Mouse (Mus musculus): ENCODE measurements around the gene Wtap.
"Not testable (repeated sequence)": the region's sequence is repeated elsewhere in the genome, so short reads cannot be mapped to it uniquely, and the experiment has no call there.

The Wtap gene

DNA sequence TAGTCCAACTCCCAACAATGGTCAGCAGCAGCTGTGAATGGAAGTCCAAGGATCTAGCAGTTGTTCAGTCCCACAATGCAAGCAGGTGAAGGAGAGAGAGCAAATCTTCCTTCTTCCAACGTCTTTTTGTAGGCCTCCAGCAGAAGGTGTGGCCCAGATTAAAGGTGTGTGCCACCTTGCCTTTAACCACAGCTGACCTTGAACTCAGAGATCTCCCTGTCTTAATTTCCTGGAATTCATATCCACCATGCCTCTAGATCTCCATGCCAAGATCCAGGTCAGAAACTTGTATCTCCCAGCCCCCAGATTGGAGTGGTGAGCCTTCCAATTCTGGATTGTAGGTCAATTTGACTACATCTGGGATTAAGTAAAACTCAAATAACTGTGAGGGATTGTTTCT lies at the start of gene Wtap:
TSS of gene Wtap (minus strand) at position 101 of the 400 bp plus-strand sequence.
- DNase-seq (ENCODE audit: low read depth, low spot score) = no peak

DNA sequence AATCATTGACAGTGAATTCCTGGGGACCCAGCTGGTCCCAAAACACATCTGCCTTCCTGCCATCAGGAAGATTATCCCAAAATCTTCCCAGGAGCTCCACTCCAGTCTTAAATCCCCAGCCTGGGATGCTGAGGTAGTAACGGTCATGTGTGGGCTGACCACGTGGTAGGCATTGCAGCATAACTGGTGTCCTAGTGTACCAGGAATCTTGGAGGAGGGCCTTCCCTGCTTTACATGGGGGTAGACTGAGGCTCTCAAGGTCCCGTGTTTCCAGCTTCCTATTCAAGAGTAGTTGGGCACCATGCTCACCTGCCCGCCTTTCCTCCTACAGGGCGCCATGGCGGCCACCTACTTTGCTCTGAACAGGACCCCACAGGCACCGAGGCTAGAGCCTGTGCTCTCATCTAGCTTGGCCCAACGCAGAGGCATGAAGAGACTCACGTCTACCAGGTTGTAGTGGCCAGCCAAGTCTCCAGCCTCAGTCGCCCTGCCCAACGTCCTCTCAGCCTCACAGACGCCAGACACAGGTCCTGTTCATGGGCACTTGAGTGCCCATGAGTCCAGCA lies 42.7 kb upstream of the Wtap start:
- not testable (repeated sequence) for DNase-seq (ENCODE audit: low read depth, low spot score)

DNA sequence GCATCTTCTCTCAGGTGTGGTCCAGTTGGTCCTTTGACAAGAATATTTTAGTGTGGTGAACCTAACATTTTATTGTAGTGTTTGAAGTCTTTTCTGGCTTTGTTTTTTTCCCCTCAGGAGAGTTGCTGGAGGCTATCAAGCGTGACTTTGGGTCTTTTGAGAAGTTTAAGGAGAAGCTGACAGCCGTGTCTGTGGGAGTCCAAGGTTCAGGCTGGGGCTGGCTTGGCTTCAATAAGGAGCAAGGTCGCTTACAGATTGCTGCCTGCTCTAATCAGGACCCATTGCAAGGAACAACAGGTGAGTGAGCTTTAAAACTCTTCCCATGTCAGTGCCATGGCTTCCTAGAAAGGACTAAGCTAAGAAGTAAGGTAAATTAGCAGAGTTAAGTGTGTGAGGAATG lies 19.3 kb upstream of the Wtap start:
- DNase-seq (ENCODE audit: low read depth, low spot score) = no peak

DNA sequence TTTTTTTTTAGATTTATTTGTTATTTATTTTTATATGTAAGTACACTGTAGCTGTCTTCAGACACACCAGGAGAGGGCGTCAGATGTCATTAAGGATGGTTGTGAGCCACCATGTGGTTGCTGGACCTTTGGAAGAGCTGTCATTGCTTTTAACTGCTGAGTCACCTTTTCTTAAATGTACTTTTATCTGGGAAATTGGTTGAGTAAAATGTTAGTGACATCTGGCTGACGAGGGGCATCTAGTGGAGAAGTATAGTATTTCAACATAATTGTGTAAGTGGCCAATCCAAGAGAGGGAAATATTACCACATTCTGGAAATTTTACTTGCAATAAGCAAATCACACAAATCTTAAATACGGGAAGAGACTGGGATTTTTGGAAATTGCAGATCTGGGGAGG lies 15.9 kb upstream of the Wtap start:
- no peak for DNase-seq (ENCODE audit: low read depth, low spot score)

DNA sequence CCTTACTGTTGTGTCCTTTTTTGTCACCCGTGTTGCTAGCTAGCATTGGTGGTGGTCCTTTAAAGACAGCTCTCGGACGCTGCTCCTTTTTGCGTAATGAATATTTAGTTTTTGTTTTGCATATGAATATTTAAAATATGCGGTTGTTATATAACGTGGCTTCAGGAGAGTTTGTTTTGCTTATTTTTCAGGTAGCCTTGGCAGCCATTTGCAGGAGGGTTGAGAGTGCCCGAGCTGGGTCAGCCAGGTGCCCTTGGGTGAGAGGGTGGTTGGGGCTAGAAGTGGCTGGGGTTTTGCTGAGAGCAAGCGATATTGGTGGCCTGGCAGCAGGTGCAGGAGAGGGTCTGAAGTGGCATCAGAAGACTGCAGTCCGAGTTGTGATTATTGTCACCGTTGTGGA lies 14.6 kb upstream of the Wtap start:
- no peak for DNase-seq (ENCODE audit: low read depth, low spot score)

DNA sequence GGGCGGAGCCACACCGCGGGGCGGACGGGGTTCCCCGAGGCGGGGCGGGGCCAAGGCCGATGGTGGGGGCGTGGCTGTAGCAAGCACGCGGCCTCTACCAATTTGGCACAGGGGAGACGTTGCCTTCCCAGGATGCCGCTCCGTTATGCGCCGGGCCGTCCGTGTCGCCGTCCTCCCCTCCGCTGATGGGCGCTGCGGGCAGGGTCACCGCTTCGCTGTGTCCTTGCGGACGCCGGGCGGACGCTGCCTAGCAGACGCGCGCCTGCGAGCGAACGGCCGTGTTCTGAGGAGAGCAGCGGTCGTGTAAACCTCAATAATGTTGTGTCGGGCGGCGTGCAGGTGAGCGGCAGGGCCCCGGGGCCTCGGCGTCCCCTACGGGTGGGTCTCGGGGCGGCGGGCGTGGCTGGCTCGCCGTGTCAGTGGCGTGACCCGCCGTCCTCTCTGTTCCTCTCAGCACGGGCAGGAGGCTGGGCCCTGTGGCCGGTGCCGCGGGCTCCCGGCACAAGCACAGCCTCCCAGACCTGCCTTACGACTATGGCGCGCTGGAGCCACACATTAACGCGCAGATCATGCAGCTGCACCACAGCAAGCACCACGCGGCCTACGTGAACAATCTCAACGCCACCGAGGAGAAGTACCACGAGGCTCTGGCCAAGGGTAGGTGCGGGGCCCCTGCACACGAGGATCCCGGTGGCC lies 13.9 kb upstream of the Wtap start:
- peak; percentile 83 for DNase-seq (ENCODE audit: low read depth, low spot score)

DNA sequence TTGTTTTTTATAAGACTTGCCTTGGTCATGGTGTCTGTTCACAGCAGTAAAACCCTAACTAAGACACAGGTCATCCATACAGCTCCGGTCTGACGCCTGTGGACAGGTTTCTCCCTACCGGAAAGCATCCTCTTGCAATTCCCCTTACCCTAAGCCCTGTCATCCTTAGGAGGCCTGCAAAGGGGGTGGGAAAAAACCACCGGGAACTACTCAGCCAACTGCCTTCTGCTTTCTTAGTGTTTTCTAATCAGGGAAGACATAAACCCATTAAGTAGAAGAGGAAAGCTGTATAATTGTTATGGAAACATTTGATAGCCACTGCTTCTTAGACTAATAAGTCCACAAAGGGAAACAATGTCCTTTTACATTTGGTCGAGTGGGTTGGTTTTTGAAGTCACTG lies 13.0 kb upstream of the Wtap start:
- no peak for DNase-seq (ENCODE audit: low read depth, low spot score)

DNA sequence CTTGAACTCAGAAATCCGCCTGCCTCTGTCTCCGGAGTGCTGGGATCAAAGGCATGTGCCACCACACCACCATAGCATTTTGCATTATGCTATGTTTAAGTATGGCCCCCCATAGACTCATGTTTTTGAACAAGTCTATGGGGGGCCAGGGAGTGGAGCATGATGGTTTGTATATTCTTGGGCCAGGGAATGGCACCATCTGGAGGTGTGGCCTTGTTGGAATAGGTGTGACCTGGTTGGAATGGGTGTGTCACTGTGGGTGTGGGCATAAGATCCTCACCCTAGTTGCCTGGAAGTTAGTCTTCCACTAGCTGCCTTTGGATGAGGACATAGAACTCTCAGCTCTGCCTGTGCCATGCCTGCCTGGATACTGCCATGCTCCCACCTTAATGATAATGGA lies 12.6 kb upstream of the Wtap start, which contains the start of gene Sod2:
TSS of gene Sod2 (plus strand) at position 301 of the 400 bp plus-strand sequence.
- not testable (repeated sequence) for DNase-seq (ENCODE audit: low read depth, low spot score)

DNA sequence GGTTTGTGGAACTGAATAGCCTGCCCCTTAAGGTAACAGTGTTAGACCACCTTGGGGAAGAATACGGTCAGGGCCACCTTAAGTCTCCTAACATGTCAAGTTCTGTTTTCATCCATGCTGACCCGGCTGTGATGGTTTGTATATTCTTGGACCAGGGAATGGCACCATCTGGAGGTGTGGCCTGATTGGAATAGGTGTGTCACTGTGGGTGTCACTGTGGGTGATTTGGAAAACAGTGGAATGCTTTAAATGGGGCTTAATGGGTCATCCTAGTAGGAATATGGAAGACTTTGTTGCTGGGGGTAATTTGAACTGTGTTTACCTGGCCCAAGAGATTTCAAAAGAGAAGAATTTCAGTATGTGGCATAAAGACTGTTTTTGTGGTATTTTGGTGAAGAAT lies 10.5 kb upstream of the Wtap start:
- DNase-seq (ENCODE audit: low read depth, low spot score) = not testable (repeated sequence)

DNA sequence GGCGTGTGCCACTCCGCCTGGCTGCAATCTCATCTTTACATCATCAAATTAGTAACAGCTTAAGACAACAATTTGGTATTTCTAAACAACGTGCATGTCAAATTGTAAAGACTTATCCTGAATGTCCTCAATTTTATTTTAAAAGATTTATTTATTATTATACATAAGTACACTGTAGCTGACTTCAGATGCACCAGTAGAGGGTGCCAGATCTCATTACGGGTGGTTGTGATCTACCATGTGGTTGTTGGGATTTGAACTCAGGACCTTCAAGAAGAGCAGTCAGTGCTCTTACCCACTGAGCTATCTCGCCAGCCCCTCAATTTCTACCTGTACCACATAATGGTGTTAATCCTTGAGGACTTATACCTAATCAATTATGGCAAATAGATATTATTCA lies 8.3 kb upstream of the Wtap start:
- DNase-seq (ENCODE audit: low read depth, low spot score) = not testable (repeated sequence)

DNA sequence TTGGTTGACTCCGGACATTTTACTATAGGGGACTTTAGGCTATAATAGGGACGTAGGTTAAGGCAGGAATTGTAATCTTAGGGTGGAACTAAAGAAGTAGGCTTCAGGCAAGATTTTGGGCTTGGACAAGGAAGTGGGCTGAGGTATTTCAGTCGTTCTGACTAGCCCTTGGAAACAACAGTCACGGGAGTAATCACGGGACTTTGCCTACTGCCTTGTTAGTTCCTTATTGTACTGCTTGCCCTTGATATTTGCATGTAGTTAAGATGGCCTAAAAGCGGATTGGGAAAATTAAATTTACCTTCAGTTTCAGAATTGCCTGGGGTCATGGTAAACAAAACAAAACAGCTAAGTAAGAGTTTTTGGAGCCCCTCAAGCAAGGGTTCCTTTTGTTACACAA lies 5.1 kb upstream of the Wtap start:
- no peak for DNase-seq (ENCODE audit: low read depth, low spot score)

DNA sequence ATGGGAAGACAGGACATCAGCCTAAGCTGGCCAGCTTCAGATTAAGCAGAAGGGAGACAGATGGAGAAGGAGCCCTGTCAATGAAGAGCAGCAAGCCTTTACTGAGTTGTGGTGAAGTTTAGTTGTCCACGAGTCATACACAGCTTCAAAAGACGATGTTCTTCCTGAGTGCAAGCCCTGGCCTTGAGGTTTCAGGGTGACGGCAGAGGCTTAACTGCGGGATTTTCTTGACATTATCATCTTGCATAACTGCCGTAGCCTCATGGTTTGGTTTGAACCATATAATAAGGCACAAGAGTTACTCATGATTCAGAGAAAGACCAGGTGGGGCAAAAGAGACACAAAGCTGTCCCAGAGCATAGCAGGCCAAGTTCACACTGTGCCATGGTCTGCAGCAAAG lies 3.9 kb upstream of the Wtap start:
- no peak for DNase-seq (ENCODE audit: low read depth, low spot score)

DNA sequence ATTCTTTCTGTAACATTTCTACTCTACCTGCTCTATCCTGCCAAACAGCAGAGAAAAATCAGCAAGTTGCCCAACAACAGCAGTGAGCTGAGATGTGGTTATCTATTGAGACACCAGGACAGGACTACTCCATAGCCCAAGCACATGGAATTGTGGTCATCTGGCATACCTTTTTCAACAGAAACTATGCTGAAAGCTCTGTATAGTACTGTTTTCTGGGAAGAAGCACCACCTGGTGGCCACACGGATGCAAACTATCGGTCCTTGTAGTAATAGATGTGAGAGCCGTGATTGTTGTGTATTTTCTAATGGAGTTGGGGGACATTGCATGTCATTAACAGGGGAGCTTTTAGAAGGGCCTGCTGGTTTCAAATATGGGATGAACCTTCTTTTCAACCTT lies 2.4 kb upstream of the Wtap start:
- DNase-seq (ENCODE audit: low read depth, low spot score) = no peak

DNA sequence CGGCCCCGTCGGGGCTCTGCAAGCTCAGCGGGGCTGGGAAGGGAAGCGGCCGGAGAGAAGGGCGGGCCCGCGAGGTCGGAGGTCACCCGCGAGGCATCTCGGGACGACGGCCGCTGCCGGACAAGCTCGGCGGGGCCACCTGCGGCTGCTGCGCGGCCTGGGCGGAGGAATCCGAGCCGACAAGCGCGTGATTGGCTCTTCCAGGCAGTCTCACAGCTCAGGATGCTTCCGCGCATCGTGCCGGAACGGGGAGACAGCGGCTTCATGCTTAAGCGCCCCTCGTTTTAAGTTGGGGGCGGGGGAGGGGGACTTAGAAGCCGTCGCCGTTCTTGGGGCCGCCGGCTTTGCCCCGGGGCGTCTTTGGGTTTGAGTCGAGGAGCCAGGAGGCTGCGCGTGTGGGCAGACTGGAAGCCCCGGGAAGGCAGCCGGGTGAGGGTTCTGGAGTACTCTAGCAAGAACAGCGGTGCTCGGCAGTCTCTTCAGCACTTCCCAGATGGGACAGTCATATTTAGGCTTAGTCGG lies 1.4 kb downstream of the Wtap start:
- DNase-seq (ENCODE audit: low read depth, low spot score) = peak; percentile 90

DNA sequence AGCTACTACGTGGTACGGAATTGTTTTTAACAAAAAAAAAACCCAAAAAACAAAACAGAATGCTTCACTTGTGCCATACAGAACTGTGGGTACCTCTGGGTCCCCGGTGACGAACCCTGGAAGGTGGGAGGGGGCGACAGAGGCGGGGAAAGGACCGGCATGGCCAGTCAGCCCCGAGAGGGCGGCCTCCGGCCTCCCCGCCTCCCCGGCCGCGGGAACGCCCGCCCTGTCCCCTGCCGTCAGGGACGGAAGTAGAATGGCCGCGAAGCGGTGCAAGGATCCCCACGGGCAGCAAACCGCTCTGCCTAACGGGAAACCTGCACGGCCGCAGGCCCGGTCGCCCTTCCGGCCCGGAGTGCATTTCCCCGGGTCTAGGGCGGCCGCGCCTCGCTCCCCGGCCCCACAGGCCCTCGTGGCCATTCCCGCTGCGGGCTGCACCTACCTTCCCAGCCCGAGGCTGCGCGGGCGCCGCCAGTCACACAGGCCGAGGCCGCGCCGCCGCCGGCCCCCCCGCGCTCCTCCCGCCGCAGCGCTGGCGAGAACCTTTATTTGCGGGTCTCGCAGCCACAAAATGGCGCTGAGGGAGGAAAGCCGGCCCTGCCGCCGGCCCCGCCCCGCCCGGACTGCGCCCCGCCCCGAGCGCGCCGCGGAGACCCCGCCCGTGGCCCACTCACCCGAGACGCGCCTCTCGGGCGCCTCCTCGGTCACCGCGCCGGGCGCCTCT lies 2.2 kb downstream of the Wtap start:
- DNase-seq (ENCODE audit: low read depth, low spot score) = no peak

DNA sequence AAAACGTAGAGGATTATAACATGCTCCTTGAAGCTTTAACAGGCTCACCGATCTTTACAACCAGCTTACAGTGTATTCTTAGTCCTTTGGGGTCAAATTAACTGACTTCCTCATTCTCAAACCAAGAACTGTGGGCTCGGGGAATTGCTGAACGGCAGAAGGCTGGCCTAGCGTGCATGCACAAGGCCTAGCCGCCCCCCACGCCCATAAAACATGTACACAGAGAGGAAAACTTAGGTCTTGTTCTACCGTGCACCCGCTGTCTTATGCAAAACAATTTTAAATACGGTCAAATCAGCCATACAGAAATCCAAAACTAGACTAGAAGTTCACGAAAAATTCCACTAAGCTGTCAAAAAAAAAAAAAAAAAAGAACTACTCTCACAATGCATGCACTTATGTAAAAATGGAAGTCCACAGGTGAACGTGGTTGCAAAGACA lies 2.8 kb downstream of the Wtap start:
- DNase-seq (ENCODE audit: low read depth, low spot score) = no peak

DNA sequence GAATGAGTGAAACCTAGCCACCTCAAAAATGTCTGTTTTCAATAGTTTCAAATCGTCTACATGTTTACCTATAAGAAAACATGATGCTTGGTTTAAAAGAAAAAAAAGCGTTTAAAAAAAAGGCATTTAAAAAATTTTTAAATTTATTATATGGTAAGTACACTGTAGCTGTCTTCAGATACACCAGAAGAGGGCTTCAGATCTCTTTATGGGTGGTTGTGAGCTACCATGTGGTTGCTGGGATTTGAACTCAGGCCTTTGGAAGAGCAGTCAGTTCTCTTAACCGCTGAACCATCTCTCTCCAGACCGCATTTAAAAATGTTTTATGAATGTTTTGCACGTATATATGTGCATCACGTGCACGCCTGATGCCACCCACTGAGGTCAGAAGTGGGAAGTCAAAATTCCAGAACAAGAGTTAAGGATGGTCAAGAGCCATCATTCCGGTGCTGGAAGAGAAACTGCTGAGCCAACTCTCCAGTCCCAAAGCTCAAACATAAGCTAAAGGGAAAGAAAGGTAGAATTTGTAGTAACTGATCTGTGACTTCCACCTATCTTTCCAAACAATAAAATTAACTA lies 3.3 kb downstream of the Wtap start:
- DNase-seq (ENCODE audit: low read depth, low spot score) = no peak

DNA sequence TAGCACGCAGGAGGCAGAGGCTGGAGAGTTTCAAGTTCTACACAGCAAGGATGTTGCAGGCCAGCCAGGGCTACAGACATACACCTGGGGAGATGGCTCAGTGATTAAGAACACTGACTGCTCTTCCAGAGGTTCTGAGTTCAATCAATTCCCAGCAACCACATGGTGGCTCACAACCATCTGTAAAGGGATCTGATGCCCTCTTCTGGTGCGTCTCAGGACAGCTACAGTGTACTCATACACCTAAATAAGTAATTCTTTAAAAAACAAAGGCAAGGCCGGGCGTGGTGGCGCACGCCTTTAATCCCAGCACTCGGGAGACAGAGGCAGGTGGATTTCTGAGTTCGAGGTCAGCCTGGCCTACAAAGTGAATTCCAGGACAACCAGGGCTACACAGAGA lies 5.9 kb downstream of the Wtap start:
- DNase-seq (ENCODE audit: low read depth, low spot score) = not testable (repeated sequence)

DNA sequence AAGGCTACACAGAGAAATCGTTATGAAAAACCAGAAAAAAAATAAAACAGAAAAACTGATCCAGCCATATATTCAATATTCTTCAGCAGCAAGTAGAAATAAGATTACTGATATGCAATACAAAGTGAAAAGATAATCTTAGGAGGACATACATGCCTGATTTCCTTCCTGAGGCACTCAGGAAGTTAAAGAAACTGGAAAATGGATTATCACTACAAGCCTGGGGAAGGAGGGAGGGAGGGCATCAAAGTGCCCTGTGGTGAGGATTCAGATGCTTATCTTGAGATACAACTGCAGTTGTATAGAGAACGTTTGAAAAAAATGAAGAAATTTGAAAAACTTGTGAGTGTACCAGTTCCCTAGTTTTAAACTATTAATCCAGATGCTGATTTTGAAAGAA lies 10.0 kb downstream of the Wtap start:
- no peak for DNase-seq (ENCODE audit: low read depth, low spot score)

DNA sequence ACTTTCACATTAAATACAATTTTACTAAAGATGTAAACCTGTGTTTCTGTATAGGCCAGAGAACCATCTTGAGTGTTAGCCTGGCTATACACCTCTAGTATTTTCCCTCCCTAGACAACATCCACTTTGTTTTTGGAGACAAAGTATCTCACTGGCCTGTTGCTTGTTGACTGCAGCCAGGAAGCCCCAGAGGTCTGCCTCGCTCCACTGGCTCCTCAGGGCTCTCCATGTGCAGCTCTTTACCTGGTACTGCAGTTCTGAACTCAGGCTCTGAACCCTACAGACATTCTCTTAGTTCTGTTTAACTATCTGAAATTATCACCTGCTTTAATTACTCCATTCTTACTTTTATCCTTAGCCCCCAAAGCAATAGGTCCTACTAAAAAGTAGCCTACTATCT lies 15.4 kb downstream of the Wtap start:
- DNase-seq (ENCODE audit: low read depth, low spot score) = no peak

DNA sequence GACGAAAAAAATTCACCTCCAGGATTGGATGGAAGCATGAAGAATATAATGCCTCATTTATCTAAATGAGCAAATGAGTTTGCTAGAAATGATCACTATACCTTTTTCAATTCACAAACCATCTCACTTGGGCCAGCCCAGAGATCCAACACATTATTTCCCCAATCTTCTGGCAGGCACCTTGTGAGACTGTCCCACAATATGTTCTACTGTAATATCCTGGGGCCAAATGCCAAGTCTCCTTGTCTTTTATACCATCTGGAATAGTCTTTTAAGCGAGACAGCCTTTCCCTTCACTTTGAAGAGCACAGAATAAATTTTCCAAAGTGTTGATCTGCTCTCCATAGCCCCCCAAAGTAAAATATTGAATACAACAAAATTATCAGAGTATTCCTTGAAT lies 20.1 kb downstream of the Wtap start:
- no peak for DNase-seq (ENCODE audit: low read depth, low spot score)

DNA sequence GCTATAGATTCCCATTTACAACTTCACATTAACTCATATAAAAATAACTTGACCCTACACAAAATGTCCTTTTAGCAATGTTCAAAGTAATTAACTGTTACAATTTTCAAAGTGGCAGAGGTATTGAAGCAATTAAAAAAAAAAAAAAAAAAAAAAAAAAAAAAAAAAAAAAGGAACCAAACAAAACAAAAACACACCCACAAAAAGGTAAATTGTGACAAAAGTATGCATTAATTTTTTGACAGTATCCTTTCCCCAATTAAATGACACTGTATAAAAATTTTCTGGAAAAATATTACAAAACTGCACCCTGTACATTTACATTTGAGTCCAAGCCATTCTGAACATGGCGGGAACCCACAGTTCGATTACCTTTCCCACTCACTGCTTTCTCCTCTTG lies 26.8 kb downstream of the Wtap start:
- DNase-seq (ENCODE audit: low read depth, low spot score) = no peak

Measured in brain, embryonic 18.5 days (tissue).